29 mouse cellular contexts compared by ENCODE assay signal in the genomic region with DNA sequence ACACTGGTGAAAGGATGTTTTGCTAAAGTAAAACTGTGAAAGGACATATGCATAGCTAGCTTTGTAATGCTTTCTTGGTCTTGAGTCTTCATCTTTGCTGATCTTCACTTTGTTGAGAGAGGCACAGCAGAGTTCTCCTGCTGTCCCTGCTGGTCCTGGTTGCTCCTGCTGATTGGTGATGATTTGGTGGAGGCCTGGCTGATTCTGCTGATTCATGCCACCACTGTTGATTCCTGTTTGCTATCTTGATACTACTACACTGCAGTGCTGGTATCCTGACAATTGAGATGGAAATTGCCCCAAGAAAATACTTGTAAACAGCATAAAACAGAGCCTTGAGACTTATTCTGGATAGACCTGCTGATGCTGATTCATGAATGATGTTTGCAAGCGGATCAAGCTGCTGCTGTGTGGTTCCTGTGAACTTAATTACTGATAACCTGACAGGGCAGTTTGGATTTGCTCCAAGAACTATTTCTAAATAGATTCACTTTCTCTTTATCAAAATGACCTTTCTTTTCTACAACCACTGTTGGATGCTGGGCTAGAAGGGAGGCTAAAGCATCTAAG.
DNase-seq lines count a peak whose midpoint lies in the region; ATAC-seq lines count a peak whose summit lies in the region.
"Had no signal": no experiment of that assay in that cellular context is flagged by ENCODE, and none has a peak within 500 bp of the region (broad histone marks: within the 10 kb centered on the region; RNA-seq: fewer than 3 reads in every experiment).

No protein-coding gene starts in this region.

- no peak overlapping the region for H3K27ac ChIP-seq in liver, embryonic 12.5 days
- no peak overlapping the region for H3K27ac ChIP-seq in midbrain, embryonic 11.5 days (ENCODE audit: low read depth, low read length)
- H3K27ac ChIP-seq: embryonic facial prominence, embryonic 12.5 days; heart, embryonic 10.5 days; hindbrain, embryonic 12.5 days; liver, embryonic 13.5 days; midbrain, embryonic 15.5 days; stomach, embryonic 15.5 days had no signal

- no peak overlapping the region for H3K4me3 ChIP-seq in liver, embryonic 12.5 days
- H3K4me3 ChIP-seq in midbrain, embryonic 11.5 days (ENCODE audit: low read depth, low read length), result no peak overlapping the region
- H3K4me3 ChIP-seq: embryonic facial prominence, embryonic 12.5 days; heart, embryonic 10.5 days; hindbrain, embryonic 12.5 days; liver, embryonic 13.5 days; midbrain, embryonic 15.5 days; stomach, embryonic 15.5 days had no signal

- no peaks in the 10 kb centered on the region for H3K4me1 ChIP-seq in liver, embryonic 12.5 days
- no peaks in the 10 kb centered on the region for H3K4me1 ChIP-seq in midbrain, embryonic 11.5 days (ENCODE audit: control insufficient read depth, insufficient read depth, low read length)
- H3K4me1 ChIP-seq: embryonic facial prominence, embryonic 12.5 days; heart, embryonic 10.5 days; hindbrain, embryonic 12.5 days; liver, embryonic 13.5 days; midbrain, embryonic 15.5 days; stomach, embryonic 15.5 days had no signal

- H3K4me2 ChIP-seq in liver, embryonic 12.5 days, result no peak overlapping the region
- H3K4me2 ChIP-seq in midbrain, embryonic 11.5 days, result no peak overlapping the region
- H3K4me2 ChIP-seq: embryonic facial prominence, embryonic 12.5 days; hindbrain, embryonic 12.5 days; liver, embryonic 13.5 days; midbrain, embryonic 15.5 days; stomach, embryonic 15.5 days had no signal

- no peak overlapping the region for H3K9ac ChIP-seq in liver, embryonic 12.5 days
- no peak overlapping the region for H3K9ac ChIP-seq in midbrain, embryonic 11.5 days (ENCODE audit: low read length)
- H3K9ac ChIP-seq: embryonic facial prominence, embryonic 12.5 days; hindbrain, embryonic 12.5 days; liver, embryonic 13.5 days; midbrain, embryonic 15.5 days; stomach, embryonic 15.5 days had no signal

- H3K36me3 ChIP-seq in liver, embryonic 12.5 days, result no peaks in the 10 kb centered on the region
- H3K36me3 ChIP-seq in midbrain, embryonic 11.5 days (ENCODE audit: control insufficient read depth, insufficient read depth, low read length), result no peaks in the 10 kb centered on the region
- H3K36me3 ChIP-seq: embryonic facial prominence, embryonic 12.5 days; heart, embryonic 10.5 days; hindbrain, embryonic 12.5 days; liver, embryonic 13.5 days; midbrain, embryonic 15.5 days; stomach, embryonic 15.5 days had no signal

- WGBS in liver, embryonic 12.5 days (ENCODE audit: insufficient replicate concordance), result 56% methylated on average over 1 of the region's 1 CpGs
- 85% methylated on average over 1 of the region's 1 CpGs for WGBS in midbrain, embryonic 11.5 days

- no peaks in the 10 kb centered on the region for H3K9me3 ChIP-seq in liver, embryonic 12.5 days (replicated peaks)
- no peaks in the 10 kb centered on the region for H3K9me3 ChIP-seq in midbrain, embryonic 11.5 days (ENCODE audit: control insufficient read depth, low read length)
- H3K9me3 ChIP-seq: embryonic facial prominence, embryonic 12.5 days; heart, embryonic 10.5 days; hindbrain, embryonic 12.5 days; liver, embryonic 13.5 days; midbrain, embryonic 15.5 days; stomach, embryonic 15.5 days had no signal

- DNase-seq in adrenal gland, adult 2 months, result peak; percentile 3
- DNase-seq in adrenal gland, postnatal 4 days (ENCODE audit: low spot score in 2 of 2), result no peak
- no peak for DNase-seq in liver
- no peak for DNase-seq in gastrocnemius, postnatal 36 days
- DNase-seq in midbrain, embryonic 11.5 days (ENCODE audit: low spot score, missing footprints), result no peak
- DNase-seq: adrenal gland, adult 8-10 months; cerebellum, adult 9-10 months; cerebellum, postnatal 36 days; embryo, embryonic 11 days; gastrocnemius, postnatal 10 days; heart, postnatal 10 days; kidney, adult 8-10 months; kidney, postnatal 14 days; layer of hippocampus, adult 9-11 months; liver, embryonic 13.5 days; lung, adult 18-20 months; lung, postnatal 4 days; right cerebral cortex, postnatal 25 days; thymus, postnatal 14 days had no signal

- H3K27me3 ChIP-seq in liver, embryonic 12.5 days (replicated peaks), result no peaks in the 10 kb centered on the region
- no peaks in the 10 kb centered on the region for H3K27me3 ChIP-seq in midbrain, embryonic 11.5 days (ENCODE audit: control insufficient read depth, insufficient read depth, low read length)
- H3K27me3 ChIP-seq: embryonic facial prominence, embryonic 12.5 days; hindbrain, embryonic 12.5 days; liver, embryonic 13.5 days; midbrain, embryonic 15.5 days; stomach, embryonic 15.5 days had no signal

- ATAC-seq in liver, embryonic 12.5 days, result peak; percentile 60; the same call in 1 of the 2 replicates
- ATAC-seq in hematopoietic stem cell, adult 5-6 weeks (replicated peaks in 1 of 2; ENCODE audit: insufficient read depth in 1 of 2, low FRiP score in 2 of 2, low TSS enrichment in 1 of 2, low read depth in 1 of 2, poor library complexity in 2 of 2, severe bottlenecking in 2 of 2), result peak; percentile 45 to 46
- ATAC-seq in midbrain, embryonic 11.5 days (ENCODE audit: low FRiP score), result no peak
- ATAC-seq: activated CD4-positive, CD25-positive, alpha-beta regulatory T cell, adult 4 months; intestine, embryonic 16.5 days; lung, postnatal 0 days; midbrain, embryonic 15.5 days had no signal

- intact Hi-C loops in gastrocnemius, postnatal 36 days (cut with DNase I), result no loop called here
